Mouse (Mus musculus): ENCODE measurements around the gene Trmt112. TPM values are rescaled to one million over a fixed set of nuclear protein-coding genes. Genes with fewer than 3 reads are reported as not detected.

Gene Trmt112
- polyA plus RNA-seq, 1 experiment from 2014 or later = 130 TPM

- no peaks in the 10 kb centered on the region for H3K9me3 ChIP-seq
- 0 out of 2 replicates have a peak overlapping the region, but pooled peaks have one; percentile 6 for H3K27ac ChIP-seq
- no peak for ATAC-seq (ENCODE audit: insufficient read depth, low FRiP score, low read depth)
- peak overlapping the region; percentile 59 for H3K4me3 ChIP-seq (replicated peaks)
- no peaks in the 10 kb centered on the region for H3K27me3 ChIP-seq (replicated peaks)
- 88% methylated on average over 19 of the region's 19 CpGs for WGBS
- peak overlapping the region; percentile 71 for H3K4me2 ChIP-seq
- H3K9ac ChIP-seq = no peak overlapping the region
- H3K4me1 ChIP-seq = peaks cover 23% of the 10 kb centered on the region
- H3K36me3 ChIP-seq = peaks cover 33% of the 10 kb centered on the region
Observed at GRCm38 (mm10) chr19:6911101-6912074, 1.9 kb downstream of the Trmt112 start.

- no peak for ATAC-seq (ENCODE audit: insufficient read depth, low FRiP score, low read depth)
- Histone ChIP-seq H3K27ac (no peak overlapping the region), H3K9ac (no peak overlapping the region), H3K9me3 (no peaks in the 10 kb centered on the region), H3K4me2 (no peak overlapping the region), H3K4me1 (peaks cover 21% of the 10 kb centered on the region), H3K36me3 (peaks cover 25% of the 10 kb centered on the region), H3K4me3 (replicated peaks) (no peak overlapping the region), H3K27me3 (replicated peaks) (no peaks in the 10 kb centered on the region)
- 93% methylated on average over 15 of the region's 15 CpGs for WGBS
Observed at GRCm38 (mm10) chr19:6912205-6912970, 2.9 kb downstream of the Trmt112 start.

- Histone ChIP-seq H3K9ac (no peak overlapping the region), H3K27me3 (replicated peaks) (no peaks in the 10 kb centered on the region), H3K4me2 (no peak overlapping the region), H3K4me1 (peaks cover 15% of the 10 kb centered on the region), H3K36me3 (peaks cover 25% of the 10 kb centered on the region), H3K4me3 (replicated peaks) (no peak overlapping the region), H3K9me3 (no peaks in the 10 kb centered on the region), H3K27ac (no peak overlapping the region)
- no peak for ATAC-seq (ENCODE audit: insufficient read depth, low FRiP score, low read depth)
- 80% methylated on average over 6 of the region's 6 CpGs for WGBS
Observed at GRCm38 (mm10) chr19:6913036-6913435, 3.5 kb downstream of the Trmt112 start.

DNA sequence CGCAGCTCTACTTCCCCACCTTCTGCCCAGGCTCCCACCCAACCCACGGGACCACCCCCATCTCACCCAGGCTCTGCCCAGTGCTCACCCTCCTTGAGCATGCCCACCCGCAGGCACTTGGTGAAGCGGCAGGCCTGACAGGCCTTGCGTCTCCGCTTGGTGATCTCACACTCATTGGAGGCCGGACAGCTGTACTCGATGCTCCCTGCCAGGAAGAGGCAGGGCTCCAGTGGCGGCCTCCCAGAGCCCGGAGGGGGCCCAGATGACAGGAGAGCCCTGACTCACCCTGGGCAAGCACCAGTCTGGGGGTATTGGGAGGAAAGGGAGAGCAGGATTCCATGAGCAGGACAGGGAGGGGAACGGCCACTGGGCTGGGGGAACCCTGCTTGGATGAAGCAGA lies 4.5 kb downstream of the Trmt112 start:
- no peaks in the 10 kb centered on the region for H3K27me3 ChIP-seq (replicated peaks)
- no peaks in the 10 kb centered on the region for H3K9me3 ChIP-seq
- no peak overlapping the region for H3K4me3 ChIP-seq (replicated peaks)
- no peak overlapping the region for H3K4me2 ChIP-seq
- H3K9ac ChIP-seq = no peak overlapping the region
- WGBS = 77% methylated on average over 11 of the region's 11 CpGs
- H3K27ac ChIP-seq = no peak overlapping the region
- H3K4me1 ChIP-seq = peaks cover 11% of the 10 kb centered on the region
- peaks cover 25% of the 10 kb centered on the region for H3K36me3 ChIP-seq
- no peak for ATAC-seq (ENCODE audit: insufficient read depth, low FRiP score, low read depth)

DNA sequence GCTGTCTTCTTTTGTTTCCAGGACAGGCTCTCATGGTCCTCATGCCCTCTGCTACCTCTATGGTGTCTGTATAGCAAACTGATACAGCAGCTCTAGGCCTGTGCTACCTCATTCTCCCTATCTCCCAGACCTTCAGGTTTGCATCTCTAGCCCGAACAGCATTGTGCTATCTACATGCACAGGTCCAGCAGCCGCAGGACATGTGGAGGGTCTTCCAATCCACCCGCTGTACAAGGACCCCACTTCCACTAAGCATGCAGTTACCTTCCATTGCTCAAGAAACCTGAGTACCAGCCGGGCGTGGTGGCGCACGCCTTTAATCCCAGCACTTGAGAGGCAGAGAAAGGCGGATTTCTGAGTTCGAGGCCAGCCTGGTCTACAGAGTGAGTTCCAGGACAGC lies 5.0 kb downstream of the Trmt112 start:
- 91% methylated on average over 9 of the region's 9 CpGs for WGBS
- Histone ChIP-seq H3K4me1 (peaks cover 11% of the 10 kb centered on the region), H3K36me3 (peaks cover 25% of the 10 kb centered on the region), H3K27ac (no peak overlapping the region), H3K4me3 (replicated peaks) (no peak overlapping the region), H3K9ac (no peak overlapping the region), H3K9me3 (no peaks in the 10 kb centered on the region), H3K4me2 (no peak overlapping the region), H3K27me3 (replicated peaks) (no peaks in the 10 kb centered on the region)
- no peak for ATAC-seq (ENCODE audit: insufficient read depth, low FRiP score, low read depth)

DNA sequence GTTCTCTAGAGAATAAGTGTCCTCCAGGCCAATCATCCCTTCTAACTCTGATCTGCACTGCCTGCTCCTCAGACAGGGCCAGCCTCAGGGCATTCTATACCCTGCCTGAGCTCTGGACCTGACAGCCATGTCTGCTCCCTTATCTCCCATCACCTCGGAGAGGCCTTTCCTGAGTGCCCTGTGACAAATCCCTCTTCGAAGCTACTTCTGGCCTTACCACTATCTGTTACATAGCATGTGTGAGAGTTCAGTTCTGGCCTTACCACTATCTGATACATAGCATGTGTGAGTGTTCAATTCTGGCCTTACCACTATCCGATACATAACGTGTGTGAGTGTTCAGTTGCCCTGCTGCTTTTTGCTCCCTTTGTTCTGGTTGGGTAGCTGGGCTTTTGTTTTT lies 5.8 kb downstream of the Trmt112 start:
- 85% methylated on average over 4 of the region's 4 CpGs for WGBS
- peaks cover 19% of the 10 kb centered on the region for H3K4me1 ChIP-seq
- no peak for ATAC-seq (ENCODE audit: insufficient read depth, low FRiP score, low read depth)
- H3K4me3 ChIP-seq (replicated peaks) = no peak overlapping the region
- H3K27me3 ChIP-seq (replicated peaks) = no peaks in the 10 kb centered on the region
- peaks cover 25% of the 10 kb centered on the region for H3K36me3 ChIP-seq
- H3K4me2 ChIP-seq = no peak overlapping the region
- no peaks in the 10 kb centered on the region for H3K9me3 ChIP-seq
- no peak overlapping the region for H3K27ac ChIP-seq
- H3K9ac ChIP-seq = no peak overlapping the region

- Histone ChIP-seq H3K36me3 (peaks cover 19% of the 10 kb centered on the region), H3K4me2 (no peak overlapping the region), H3K9me3 (no peaks in the 10 kb centered on the region), H3K27me3 (replicated peaks) (no peaks in the 10 kb centered on the region), H3K9ac (no peak overlapping the region), H3K4me3 (replicated peaks) (no peak overlapping the region), H3K4me1 (peaks cover 19% of the 10 kb centered on the region), H3K27ac (no peak overlapping the region)
- WGBS = 70% methylated on average over 4 of the region's 4 CpGs
- no peak for ATAC-seq (ENCODE audit: insufficient read depth, low FRiP score, low read depth)
Observed at GRCm38 (mm10) chr19:6916496-6916895, 7.0 kb downstream of the Trmt112 start.

- no peak overlapping the region for H3K4me2 ChIP-seq
Observed at GRCm38 (mm10) chr19:6918321-6918720, 8.8 kb downstream of the Trmt112 start.

DNA sequence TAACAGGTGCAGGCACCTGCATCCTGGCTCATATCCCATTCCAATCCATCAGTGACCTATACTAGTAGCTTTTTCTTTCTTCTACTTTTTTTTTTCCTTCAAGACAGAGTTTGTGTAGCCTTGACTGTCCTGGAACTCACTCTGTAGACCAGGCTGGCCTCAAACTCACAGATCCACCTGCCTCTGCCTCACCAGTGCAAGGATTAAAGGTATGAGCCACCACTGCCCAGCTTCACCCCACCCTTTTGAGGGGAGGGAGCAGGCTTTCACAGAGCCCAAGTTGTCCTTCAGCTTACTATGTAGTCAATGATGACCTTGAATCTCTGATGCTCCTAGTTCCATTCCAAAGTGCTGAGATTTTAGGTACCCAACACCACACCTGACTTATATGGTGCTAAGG lies 9.9 kb downstream of the Trmt112 start:
- Histone ChIP-seq H3K4me3 (replicated peaks) (no peak overlapping the region), H3K27ac (no peak overlapping the region), H3K4me2 (no peak overlapping the region), H3K9me3 (no peaks in the 10 kb centered on the region), H3K4me1 (peaks cover 26% of the 10 kb centered on the region), H3K27me3 (replicated peaks) (peaks cover 16% of the 10 kb centered on the region), H3K9ac (no peak overlapping the region), H3K36me3 (no peaks in the 10 kb centered on the region)
- no peak for ATAC-seq (ENCODE audit: insufficient read depth, low FRiP score, low read depth)

More at GRCm38 (mm10) chr19:6918321-6918720, 8.8 kb downstream of the Trmt112 start:
- Histone ChIP-seq H3K4me1 (peaks cover 26% of the 10 kb centered on the region), H3K4me3 (replicated peaks) (no peak overlapping the region), H3K36me3 (peaks cover 2% of the 10 kb centered on the region; the same call in 1 of the 2 replicates), H3K9me3 (no peaks in the 10 kb centered on the region), H3K27ac (0 out of 2 replicates have a peak overlapping the region, but pooled peaks have one; percentile 1), H3K27me3 (replicated peaks) (peaks cover 6% of the 10 kb centered on the region), H3K9ac (no peak overlapping the region)
- 85% methylated on average over 4 of the region's 4 CpGs for WGBS
- ATAC-seq (ENCODE audit: insufficient read depth, low FRiP score, low read depth) = no peak

- ATAC-seq (ENCODE audit: insufficient read depth, low FRiP score, low read depth) = no peak
Observed at GRCm38 (mm10) chr19:6919876-6920740, 10.6 kb downstream of the Trmt112 start.

More at GRCm38 (mm10) chr19:6919876-6920740, 10.6 kb downstream of the Trmt112 start:
- H3K27ac ChIP-seq = peak overlapping the region; percentile 91
- H3K4me3 ChIP-seq (replicated peaks) = peak overlapping the region; percentile 75
- H3K27me3 ChIP-seq (replicated peaks) = peaks cover 23% of the 10 kb centered on the region
- H3K4me1 ChIP-seq = peaks cover 33% of the 10 kb centered on the region
- peak overlapping the region; percentile 88 for H3K4me2 ChIP-seq
- no peaks in the 10 kb centered on the region for H3K36me3 ChIP-seq
- 36% methylated on average over 8 of the region's 8 CpGs for WGBS
- H3K9me3 ChIP-seq = no peaks in the 10 kb centered on the region
- 0 out of 2 replicates have a peak overlapping the region, but pooled peaks have one; percentile 63 for H3K9ac ChIP-seq

Data from stomach, embryonic 15.5 days (tissue).